Mouse (Mus musculus) forebrain, embryonic 16.5 days (tissue): ENCODE results near the gene Rassf7. TPM values are rescaled to one million over a fixed set of nuclear protein-coding genes. Genes with fewer than 3 reads are reported as not detected.
A peak's percentile ranks its signal among the peaks of the same experiment; 100 is the strongest.
"Not testable (repeated sequence)": the region's sequence is repeated elsewhere in the genome, so short reads cannot be mapped to it uniquely, and the experiment has no call there.

Source experiments
- ATAC-seq: fragments of 200-750 bp; cut with Nextera tagmentation; 2 replicates; pipeline ENCODE4 v1.8.0; 2017; ENCODE audit warnings: mild to moderate bottlenecking, moderate library complexity
- H3K27ac ChIP-seq: fragments of 300-500 bp; sonication (generic); 2 replicates; pipeline ENCODE4 v1.5.1; 2014; ENCODE audit warnings: low read length, control low read depth
- H3K27me3 ChIP-seq: fragments of 300-500 bp; sonication (generic); replicated peaks from 2 replicates; pipeline ENCODE4 v1.6.1; 2014; ENCODE audit warnings: low read length; ENCODE audit not compliant: control insufficient read depth, insufficient read depth
- H3K36me3 ChIP-seq: fragments of 300-500 bp; sonication (generic); 2 replicates; pipeline ENCODE4 v1.6.1; 2014; ENCODE audit not compliant: control insufficient read depth, insufficient read depth
- H3K4me1 ChIP-seq: fragments of 300-500 bp; sonication (generic); replicated peaks from 2 replicates; pipeline ENCODE4 v1.6.1; 2014; ENCODE audit warnings: low read length; ENCODE audit not compliant: control insufficient read depth, insufficient read depth
- H3K4me2 ChIP-seq: fragments of 300-500 bp; sonication (generic); 2 replicates; pipeline ENCODE4 v1.6.1; 2014; ENCODE audit warnings: mild to moderate bottlenecking, low read length, control low read depth
- H3K4me3 ChIP-seq: fragments of 300-500 bp; sonication (generic); replicated peaks from 2 replicates; pipeline ENCODE4 v1.5.1; 2014; ENCODE audit warnings: mild to moderate bottlenecking, low read length, control low read depth
- H3K9ac ChIP-seq: fragments of 300-500 bp; sonication (generic); replicated peaks from 2 replicates; pipeline ENCODE4 v1.6.1; 2014; ENCODE audit warnings: low read depth, low read length, control low read depth
- H3K9me3 ChIP-seq: fragments of 300-500 bp; sonication (generic); 2 replicates; pipeline ENCODE4 v1.6.1; 2016; ENCODE audit warnings: low read length; ENCODE audit not compliant: control insufficient read depth
- WGBS: fragments of 180-500 bp; shearing (Covaris S2); extraction: QIAGEN DNeasy Blood & Tissue Kit; methylation state at CpG from one replicate; pipeline ENCODE4 v1.1.7; 2014; 5-methylcytosine and 5-hydroxymethylcytosine counted together
- polyA plus RNA-seq: library from polyadenylated mRNA; unstranded; fragments of >200 nt; fragmentation: Nextera tagmentation; extraction: Ambion mirVana; gene quantifications from 2 replicates; pipeline ENCODE4 v1.2.1, GENCODE M21; 2015

The Rassf7 gene
- polyA plus RNA-seq, 1 experiment from 2014 or later = 23.6 TPM

- peak within 1 kb of the TSS; percentile 98 for H3K4me2 ChIP-seq
- ATAC-seq = peak; percentile 94
- peak within 1 kb of the TSS; percentile 94 for H3K9ac ChIP-seq
- no peaks in the 10 kb centered on the region for H3K9me3 ChIP-seq
- peaks cover 18% of the 10 kb centered on the region for H3K4me1 ChIP-seq
- peak within 1 kb of the TSS; percentile 94 for H3K27ac ChIP-seq
- peaks cover 13% of the 10 kb centered on the region for H3K36me3 ChIP-seq
- peak within 1 kb of the TSS; percentile 93 for H3K4me3 ChIP-seq
- no peaks in the 10 kb centered on the region for H3K27me3 ChIP-seq
- under 1% methylated on average over 72 of the region's 76 CpGs for WGBS
These were observed 12.8 kb downstream of the Rassf7 start, which contains the start of gene Phrf1 for GRCm38 (mm10) chr7:141228279-141229067. Gene Phrf1, plus strand, starts transcription at chr7:141228784.

GRCm38 (mm10) chr7:141229702-141230101 lies 14.0 kb downstream of the Rassf7 start:
- peaks cover 18% of the 10 kb centered on the region for H3K36me3 ChIP-seq
- H3K9ac ChIP-seq = peak overlapping the region; percentile 94; the same call in 1 of the 2 replicates
- ATAC-seq = no peak
- H3K27ac ChIP-seq = no peak overlapping the region
- peak overlapping the region; percentile 98 for H3K4me2 ChIP-seq
- no peaks in the 10 kb centered on the region for H3K27me3 ChIP-seq
- peaks cover 18% of the 10 kb centered on the region for H3K4me1 ChIP-seq
- peak overlapping the region; percentile 93 for H3K4me3 ChIP-seq
- H3K9me3 ChIP-seq = no peaks in the 10 kb centered on the region
- WGBS = 63% methylated on average over 6 of the region's 6 CpGs

GRCm38 (mm10) chr7:141230570-141230969 lies 14.9 kb downstream of the Rassf7 start:
- no peak overlapping the region for H3K4me3 ChIP-seq
- H3K36me3 ChIP-seq = peaks cover 20% of the 10 kb centered on the region
- 91% methylated on average over 4 of the region's 4 CpGs for WGBS
- no peak for ATAC-seq
- H3K27ac ChIP-seq = no peak overlapping the region
- no peak overlapping the region for H3K4me2 ChIP-seq
- peaks cover 18% of the 10 kb centered on the region for H3K4me1 ChIP-seq
- H3K9ac ChIP-seq = no peak overlapping the region
- no peaks in the 10 kb centered on the region for H3K27me3 ChIP-seq
- no peaks in the 10 kb centered on the region for H3K9me3 ChIP-seq

DNA sequence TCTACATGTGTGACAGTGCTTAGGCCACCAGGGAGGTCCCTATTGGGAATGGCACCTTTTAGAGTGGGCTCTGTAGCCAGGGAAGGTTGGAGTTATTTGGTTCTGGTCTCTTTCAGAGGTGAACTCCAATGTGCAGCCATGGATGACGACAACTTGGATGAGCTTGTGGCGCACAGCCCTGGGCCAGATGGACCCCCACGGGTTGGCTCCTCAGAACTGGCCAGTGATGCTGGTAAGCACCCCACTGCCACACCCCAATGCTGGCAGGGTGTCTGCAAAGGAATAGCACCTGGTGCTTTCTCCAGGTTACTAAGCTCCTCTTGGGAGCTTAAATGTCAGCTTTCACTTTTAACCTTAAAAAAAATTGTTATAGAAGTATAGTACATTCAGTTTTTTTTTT lies 15.5 kb downstream of the Rassf7 start:
- H3K9ac ChIP-seq = no peak overlapping the region
- H3K27me3 ChIP-seq = no peaks in the 10 kb centered on the region
- no peak overlapping the region for H3K4me2 ChIP-seq
- no peak overlapping the region for H3K27ac ChIP-seq
- no peak overlapping the region for H3K4me3 ChIP-seq
- peaks cover 18% of the 10 kb centered on the region for H3K4me1 ChIP-seq
- peaks cover 20% of the 10 kb centered on the region for H3K36me3 ChIP-seq
- 89% methylated on average over 3 of the region's 3 CpGs for WGBS
- no peak for ATAC-seq
- H3K9me3 ChIP-seq = no peaks in the 10 kb centered on the region

DNA sequence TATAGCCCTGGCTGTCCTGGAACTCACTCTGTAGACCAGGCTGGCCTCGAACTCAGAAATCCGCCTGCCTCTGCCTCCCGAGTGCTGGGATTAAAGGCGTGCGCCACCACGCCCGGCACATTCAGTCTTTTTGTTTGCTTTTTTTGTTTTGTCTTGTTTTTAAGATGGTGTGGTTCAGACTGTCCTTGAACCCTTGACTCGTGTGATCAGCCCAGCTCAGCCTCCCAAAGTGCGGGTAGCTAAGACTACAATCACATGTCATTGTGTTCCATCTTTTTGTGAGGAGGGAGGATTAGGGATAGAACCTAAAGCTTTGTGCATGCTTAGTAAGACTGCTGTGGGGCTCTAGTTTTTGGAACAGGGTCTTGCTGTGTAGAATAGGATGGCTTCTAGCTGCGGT lies 15.9 kb downstream of the Rassf7 start:
- Histone ChIP-seq H3K4me3 (no peak overlapping the region), H3K4me1 (peaks cover 18% of the 10 kb centered on the region), H3K36me3 (peaks cover 20% of the 10 kb centered on the region), H3K9me3 (no peaks in the 10 kb centered on the region), H3K9ac (no peak overlapping the region), H3K4me2 (no peak overlapping the region), H3K27ac (no peak overlapping the region), H3K27me3 (no peaks in the 10 kb centered on the region)
- ATAC-seq = no peak
- 87% methylated on average over 9 of the region's 10 CpGs for WGBS

GRCm38 (mm10) chr7:141250486-141250885 lies 34.8 kb downstream of the Rassf7 start:
- not testable (repeated sequence) for ATAC-seq, H3K9ac ChIP-seq, H3K27ac ChIP-seq, H3K4me2 ChIP-seq, H3K9me3 ChIP-seq, H3K4me1 ChIP-seq, H3K4me3 ChIP-seq, H3K27me3 ChIP-seq
- H3K36me3 ChIP-seq = peaks cover 42% of the 10 kb centered on the region
- WGBS = 88% methylated on average over 4 of the region's 4 CpGs

GRCm38 (mm10) chr7:141256159-141256558 lies 40.5 kb downstream of the Rassf7 start:
- WGBS = 94% methylated on average over 10 of the region's 10 CpGs
- Histone ChIP-seq H3K9me3 (no peaks in the 10 kb centered on the region), H3K27ac (no peak overlapping the region), H3K4me1 (no peaks in the 10 kb centered on the region), H3K36me3 (peaks cover 35% of the 10 kb centered on the region), H3K4me2 (no peak overlapping the region), H3K4me3 (no peak overlapping the region), H3K9ac (no peak overlapping the region), H3K27me3 (no peaks in the 10 kb centered on the region)
- ATAC-seq = no peak

DNA sequence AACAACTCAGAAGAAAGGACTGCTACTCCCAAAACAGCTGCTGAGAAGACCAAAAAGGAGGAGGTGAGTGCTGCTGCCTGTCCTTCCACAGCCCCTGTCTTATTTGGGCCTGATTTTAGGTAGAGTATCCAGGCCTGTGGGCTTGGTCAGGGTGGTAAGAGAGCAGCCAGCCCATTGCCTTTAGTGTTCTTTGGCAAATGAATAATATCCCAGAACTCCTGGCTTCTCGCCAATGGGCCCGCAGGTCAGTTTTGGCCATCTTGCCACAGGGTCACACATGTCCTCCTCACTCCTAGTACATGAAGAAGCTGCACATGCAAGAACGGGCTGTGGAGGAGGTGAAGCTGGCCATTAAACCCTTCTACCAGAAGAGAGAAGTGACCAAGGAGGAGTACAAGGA lies 45.8 kb downstream of the Rassf7 start:
- Histone ChIP-seq H3K4me3 (no peak overlapping the region), H3K4me1 (peaks cover 5% of the 10 kb centered on the region), H3K27ac (no peak overlapping the region), H3K36me3 (peaks cover 44% of the 10 kb centered on the region), H3K9me3 (no peaks in the 10 kb centered on the region), H3K9ac (no peak overlapping the region), H3K27me3 (no peaks in the 10 kb centered on the region), H3K4me2 (no peak overlapping the region)
- no peak for ATAC-seq
- WGBS = 90% methylated on average over 3 of the region's 3 CpGs

GRCm38 (mm10) chr7:141263640-141264039 lies 48.0 kb downstream of the Rassf7 start:
- Histone ChIP-seq H3K9me3 (no peaks in the 10 kb centered on the region), H3K27me3 (no peaks in the 10 kb centered on the region), H3K27ac (no peak overlapping the region), H3K9ac (no peak overlapping the region), H3K4me2 (no peak overlapping the region), H3K4me3 (no peak overlapping the region), H3K4me1 (peaks cover 5% of the 10 kb centered on the region), H3K36me3 (peaks cover 36% of the 10 kb centered on the region)
- no peak for ATAC-seq
- 89% methylated on average over 13 of the region's 13 CpGs for WGBS
